Mouse (Mus musculus) limb, embryonic 15.5 days (tissue): ENCODE measurements around the gene Gemin2. TPM values are rescaled to one million over a fixed set of nuclear protein-coding genes. Genes with fewer than 3 reads are reported as not detected.
"Not testable (repeated sequence)": the region's sequence is repeated elsewhere in the genome, so short reads cannot be mapped to it uniquely, and the experiment has no call there.

Experiments used
- ATAC-seq: fragments of 200-750 bp; cut with Nextera tagmentation; 2 replicates; pipeline ENCODE4 v1.8.0; 2017; ENCODE audit warnings: low read depth, moderate TSS enrichment; ENCODE audit not compliant: insufficient number of reproducible peaks, low FRiP score, low TSS enrichment
- H3K27ac ChIP-seq: fragments of 300-500 bp; sonication (generic); 2 replicates; pipeline ENCODE4 v1.5.1; 2015; ENCODE audit warnings: moderate library complexity, mild to moderate bottlenecking, inconsistent platforms
- H3K27me3 ChIP-seq: fragments of 300-500 bp; sonication (generic); 2 replicates; pipeline ENCODE4 v1.6.1; 2015; ENCODE audit warnings: inconsistent platforms
- H3K36me3 ChIP-seq: fragments of 300-500 bp; sonication (generic); 2 replicates; pipeline ENCODE4 v1.6.1; 2015; ENCODE audit warnings: inconsistent platforms
- H3K4me1 ChIP-seq: fragments of 300-500 bp; sonication (generic); 2 replicates; pipeline ENCODE4 v1.6.1; 2015; ENCODE audit warnings: inconsistent platforms
- H3K4me2 ChIP-seq: fragments of 300-500 bp; sonication (generic); 2 replicates; pipeline ENCODE4 v1.6.1; 2015; ENCODE audit warnings: mild to moderate bottlenecking, inconsistent platforms
- H3K4me3 ChIP-seq: fragments of 300-500 bp; sonication (generic); 2 replicates; pipeline ENCODE4 v1.5.1; 2015; ENCODE audit warnings: mild to moderate bottlenecking, inconsistent platforms
- H3K9ac ChIP-seq: fragments of 300-500 bp; sonication (generic); 2 replicates; pipeline ENCODE4 v1.6.1; 2015; ENCODE audit warnings: inconsistent platforms
- H3K9me3 ChIP-seq: fragments of 300-500 bp; sonication (generic); 2 replicates; pipeline ENCODE4 v1.6.1; 2016; ENCODE audit warnings: inconsistent platforms
- WGBS: fragments of 180-500 bp; shearing (Covaris S2); methylation state at CpG from one replicate; pipeline ENCODE4 v1.1.7; 2015; 5-methylcytosine and 5-hydroxymethylcytosine counted together
- polyA plus RNA-seq: library from polyadenylated mRNA; unstranded; fragments of >200 nt; fragmentation: Nextera tagmentation; extraction: Ambion mirVana; gene quantifications from 2 replicates; pipeline ENCODE4 v1.2.1, GENCODE M21; 2015

Gemin2 gene
- 25.3 and 25.7 TPM in 2 replicates for polyA plus RNA-seq

DNA sequence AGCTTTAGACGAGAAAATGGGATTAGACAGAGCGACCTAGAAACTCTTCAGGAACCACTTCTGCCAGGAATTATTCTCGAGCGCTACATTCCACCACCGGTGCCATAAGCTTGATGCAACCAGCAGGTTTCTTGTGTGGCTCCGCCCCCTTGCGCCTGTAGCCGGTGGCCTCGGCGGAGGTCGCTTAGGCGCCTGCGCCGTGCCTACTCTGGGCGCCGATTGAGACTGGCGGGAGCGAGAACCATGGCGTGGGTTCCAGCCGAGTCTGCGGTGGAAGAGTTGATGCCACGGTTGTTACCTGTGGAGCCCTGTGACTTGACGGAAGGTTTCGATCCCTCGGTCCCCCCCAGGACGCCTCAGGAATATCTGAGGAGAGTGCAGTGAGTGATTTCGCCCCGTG, at the start of gene Gemin2:
Gemin2 (plus strand) TSS at position 160 of the 400 bp plus-strand sequence.
- Histone ChIP-seq H3K9me3 (no peaks in the 10 kb centered on the region), H3K36me3 (peaks cover 11% of the 10 kb centered on the region), H3K27me3 (no peaks in the 10 kb centered on the region), H3K4me3 (peak within 1 kb of the TSS; percentile 89), H3K4me2 (peak within 1 kb of the TSS; percentile 59), H3K27ac (peak within 1 kb of the TSS; percentile 92), H3K9ac (peak within 1 kb of the TSS; percentile 50), H3K4me1 (peaks cover 18% of the 10 kb centered on the region)
- WGBS: under 1% methylated on average over 28 of the region's 28 CpGs
- ATAC-seq: peak; percentile 74

DNA sequence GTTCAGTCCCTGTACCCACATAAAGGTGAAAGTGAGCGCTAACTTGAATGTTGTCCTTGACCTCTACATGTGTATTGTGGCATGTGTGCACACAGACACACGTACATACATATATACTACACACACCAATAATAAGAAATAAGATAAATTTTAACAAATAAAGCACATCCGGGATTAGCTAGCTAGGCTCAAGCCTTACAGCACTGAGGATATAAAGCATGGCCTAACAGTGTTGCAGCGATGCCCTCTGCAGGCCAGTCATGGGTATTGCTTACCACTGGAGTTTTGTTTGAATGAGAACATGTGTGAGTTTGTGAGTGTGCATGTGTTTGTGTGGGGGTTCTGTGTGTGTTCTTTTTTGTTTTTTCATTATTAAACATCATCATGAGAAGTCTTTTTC, 48.6 kb upstream of the Gemin2 start:
- peaks cover 64% of the 10 kb centered on the region for H3K36me3 ChIP-seq
- H3K9ac ChIP-seq: no peak overlapping the region
- H3K4me1 ChIP-seq: no peaks in the 10 kb centered on the region
- no peak overlapping the region for H3K4me2 ChIP-seq
- no peak overlapping the region for H3K27ac ChIP-seq
- ATAC-seq: no peak
- no peaks in the 10 kb centered on the region for H3K9me3 ChIP-seq
- no peaks in the 10 kb centered on the region for H3K27me3 ChIP-seq
- WGBS: 71% methylated on average over 4 of the region's 4 CpGs
- H3K4me3 ChIP-seq: no peak overlapping the region

DNA sequence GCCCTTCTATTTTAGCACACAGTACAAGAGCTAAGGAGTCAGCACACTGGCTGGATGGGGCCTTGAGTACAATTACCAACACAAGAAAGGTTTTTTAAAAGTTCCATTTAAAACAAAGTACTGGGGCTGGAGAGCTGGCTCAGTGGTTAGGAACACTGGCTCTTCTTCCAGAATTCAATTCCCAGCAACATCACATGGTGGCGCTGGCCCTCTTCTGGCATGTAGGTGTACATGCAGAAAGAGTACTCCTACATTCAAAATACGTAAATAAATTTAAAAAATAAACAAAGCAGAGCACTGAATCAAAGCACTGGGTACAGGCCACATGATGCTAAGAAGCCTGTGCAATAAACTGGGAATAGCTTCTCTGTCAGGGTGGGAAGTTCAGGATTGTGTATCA, 36.2 kb upstream of the Gemin2 start:
- peaks cover 72% of the 10 kb centered on the region for H3K36me3 ChIP-seq
- WGBS: 84% methylated on average over 2 of the region's 2 CpGs
- H3K27ac ChIP-seq: no peak overlapping the region
- no peaks in the 10 kb centered on the region for H3K27me3 ChIP-seq
- no peak overlapping the region for H3K9ac ChIP-seq
- no peak overlapping the region for H3K4me3 ChIP-seq
- ATAC-seq: no peak
- H3K4me2 ChIP-seq: no peak overlapping the region
- H3K9me3 ChIP-seq: no peaks in the 10 kb centered on the region
- H3K4me1 ChIP-seq: no peaks in the 10 kb centered on the region

DNA sequence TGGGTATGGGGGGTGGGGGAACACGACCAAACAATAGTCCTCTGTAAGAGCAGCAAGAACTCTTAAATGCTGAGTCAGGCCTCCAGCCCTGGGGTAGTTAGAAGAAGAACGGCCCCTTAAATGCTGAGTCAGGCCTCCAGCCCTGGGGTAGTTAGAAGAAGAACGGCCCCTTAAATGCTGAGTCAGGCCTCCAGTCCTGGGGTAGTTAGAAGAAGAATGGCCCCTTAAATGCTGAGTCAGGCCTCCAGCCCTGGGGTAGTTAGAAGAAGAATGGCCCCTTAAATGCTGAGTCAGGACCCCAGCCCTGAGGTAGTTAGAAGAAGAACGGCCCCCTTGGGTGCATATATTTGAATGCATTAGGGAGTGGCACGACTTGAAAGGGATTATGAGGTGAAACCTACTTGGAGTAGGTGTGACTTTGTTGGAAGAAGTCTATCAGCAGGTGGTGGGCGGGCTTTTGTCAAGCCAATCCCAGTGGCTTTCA, 32.0 kb upstream of the Gemin2 start:
- H3K4me3 ChIP-seq, H3K9me3 ChIP-seq, H3K4me2 ChIP-seq, H3K9ac ChIP-seq, H3K27me3 ChIP-seq, H3K4me1 ChIP-seq, H3K27ac ChIP-seq, ATAC-seq: not testable (repeated sequence)
- H3K36me3 ChIP-seq: peaks cover 76% of the 10 kb centered on the region
- 71% methylated on average over 6 of the region's 6 CpGs for WGBS

DNA sequence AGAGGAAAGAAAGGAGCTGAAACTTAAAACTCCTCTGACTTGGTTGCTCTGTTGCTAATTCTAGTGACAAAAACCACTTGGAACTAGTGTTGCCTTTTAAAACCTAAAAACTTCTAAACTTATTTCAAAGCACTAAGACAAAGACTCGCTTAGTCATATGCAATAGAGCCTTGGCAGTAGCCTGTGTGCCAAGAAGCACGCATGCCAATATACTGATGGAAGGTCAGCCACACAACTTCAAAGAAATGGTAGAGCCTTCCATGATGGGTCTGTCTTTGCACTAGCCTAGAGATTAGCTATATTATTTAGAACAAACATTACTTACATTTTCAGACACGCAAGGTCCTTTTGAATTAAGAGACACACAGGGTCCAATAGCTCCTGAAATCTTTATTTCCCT, 27.4 kb upstream of the Gemin2 start:
- H3K9ac ChIP-seq: no peak overlapping the region
- H3K4me3 ChIP-seq: no peak overlapping the region
- H3K36me3 ChIP-seq: peaks cover 74% of the 10 kb centered on the region
- no peaks in the 10 kb centered on the region for H3K27me3 ChIP-seq
- no peaks in the 10 kb centered on the region for H3K4me1 ChIP-seq
- no peak overlapping the region for H3K27ac ChIP-seq
- 92% methylated on average over 3 of the region's 3 CpGs for WGBS
- no peaks in the 10 kb centered on the region for H3K9me3 ChIP-seq
- H3K4me2 ChIP-seq: no peak overlapping the region
- no peak for ATAC-seq

DNA sequence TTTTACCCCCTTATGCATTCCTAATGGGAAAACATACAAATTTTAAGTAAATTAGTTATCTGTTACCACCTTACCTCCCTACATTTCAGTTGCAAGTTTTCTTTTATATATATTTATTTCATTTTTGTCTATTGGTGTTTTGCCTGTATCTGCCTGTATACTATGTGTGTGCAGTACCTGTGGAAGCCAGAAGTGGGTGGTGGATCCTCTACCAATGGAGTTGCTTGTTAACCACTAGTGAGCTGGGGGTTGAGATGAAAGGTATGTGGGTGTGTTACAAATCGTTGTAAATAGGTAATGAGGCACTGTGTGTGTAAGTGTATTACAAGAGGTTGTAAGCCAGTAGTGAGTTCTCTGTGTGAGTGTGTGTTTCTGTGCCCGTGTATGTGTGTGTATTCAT, 2.7 kb upstream of the Gemin2 start:
- 64% methylated on average over 2 of the region's 2 CpGs for WGBS
- Histone ChIP-seq H3K27me3 (no peaks in the 10 kb centered on the region), H3K9me3 (no peaks in the 10 kb centered on the region), H3K4me1 (peaks cover 24% of the 10 kb centered on the region), H3K4me3 (peak overlapping the region; percentile 89), H3K9ac (no peak overlapping the region), H3K36me3 (peaks cover 16% of the 10 kb centered on the region), H3K27ac (no peak overlapping the region), H3K4me2 (peak overlapping the region; percentile 43)
- ATAC-seq: no peak

DNA sequence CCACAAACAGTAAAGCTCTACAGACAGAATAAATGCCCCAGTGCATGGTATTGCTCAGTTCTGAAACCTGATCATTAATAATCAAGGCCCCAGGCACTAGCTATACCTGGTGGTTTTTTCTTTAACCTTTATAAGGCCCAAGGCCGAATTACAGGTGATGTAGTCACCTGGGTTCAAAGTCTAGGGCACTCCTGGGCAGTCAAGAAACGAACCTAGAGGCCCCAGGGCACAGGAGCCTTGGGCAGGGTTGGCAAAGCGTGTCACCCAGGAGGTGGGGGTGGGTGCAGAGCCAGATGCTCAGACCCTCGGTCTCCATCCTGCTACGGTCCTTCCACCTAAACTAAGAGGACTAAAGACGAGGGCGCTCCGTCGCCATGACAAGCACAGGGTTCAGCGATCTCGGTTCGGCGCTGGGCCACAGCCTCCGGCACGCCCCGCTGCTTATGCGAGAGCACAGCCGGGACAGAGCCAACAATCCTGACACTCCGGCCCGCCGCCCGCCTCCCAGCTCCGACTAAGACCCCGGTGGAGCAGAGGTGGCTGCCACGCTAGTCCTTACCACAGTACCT, 1.8 kb upstream of the Gemin2 start:
- peak overlapping the region; percentile 89 for H3K9ac ChIP-seq
- H3K36me3 ChIP-seq: peaks cover 11% of the 10 kb centered on the region
- peaks cover 24% of the 10 kb centered on the region for H3K4me1 ChIP-seq
- ATAC-seq: peak; percentile 68
- peak overlapping the region; percentile 89 for H3K4me3 ChIP-seq
- no peaks in the 10 kb centered on the region for H3K9me3 ChIP-seq
- no peaks in the 10 kb centered on the region for H3K27me3 ChIP-seq
- peak overlapping the region; percentile 43 for H3K4me2 ChIP-seq
- WGBS: under 1% methylated on average over 25 of the region's 25 CpGs
- peak overlapping the region; percentile 98 for H3K27ac ChIP-seq

DNA sequence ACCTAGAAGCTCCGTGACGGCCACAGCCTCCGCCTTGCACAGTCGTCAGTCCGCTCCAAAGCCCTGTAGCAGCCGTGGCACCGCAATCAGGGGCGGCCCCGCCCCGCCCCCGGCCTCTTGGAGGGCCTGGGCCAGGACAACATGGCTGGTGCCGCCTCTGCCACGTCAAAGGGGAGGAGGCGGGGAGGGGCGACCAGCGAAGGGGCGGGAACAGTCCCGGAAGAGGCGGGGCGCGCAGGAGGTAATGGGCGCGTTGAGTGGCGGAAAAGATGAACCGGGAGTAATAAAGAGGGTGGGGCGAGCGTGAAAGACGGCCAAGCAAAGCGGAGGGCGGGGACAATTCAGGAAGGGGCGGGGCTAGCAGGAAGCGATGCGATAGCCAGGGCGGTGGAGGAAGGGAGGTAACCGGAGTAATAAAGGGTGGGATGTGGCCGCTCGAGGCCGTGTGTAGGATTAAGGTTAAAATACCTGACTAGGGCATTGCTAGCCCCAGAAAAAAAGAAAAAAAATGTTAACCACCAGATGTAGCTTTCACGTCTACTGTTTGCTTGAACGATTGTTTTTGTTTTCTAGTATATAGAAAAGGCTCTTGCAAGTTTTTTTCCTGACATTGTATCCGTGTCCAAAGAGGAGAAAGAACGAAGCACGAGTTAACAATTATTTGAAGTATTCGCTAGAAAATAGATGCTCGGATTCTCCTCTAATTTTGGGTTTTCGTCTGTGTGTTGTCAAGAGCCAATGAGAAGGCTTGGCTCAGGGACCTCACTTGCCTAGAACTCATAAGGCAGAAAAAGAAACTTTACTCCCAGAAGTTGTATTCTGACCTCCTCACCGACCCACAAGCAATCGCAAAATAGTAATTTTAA, 1.1 kb upstream of the Gemin2 start, which contains the start of gene Sec23a:
Sec23a (minus strand) TSS at position 174 of the 866 bp plus-strand sequence.
- H3K9me3 ChIP-seq: no peaks in the 10 kb centered on the region
- H3K27ac ChIP-seq: peak within 1 kb of the TSS; percentile 98
- WGBS: under 1% methylated on average over 47 of the region's 48 CpGs
- H3K9ac ChIP-seq: peak within 1 kb of the TSS; percentile 89
- no peaks in the 10 kb centered on the region for H3K27me3 ChIP-seq
- peak; percentile 97 for ATAC-seq
- H3K36me3 ChIP-seq: peaks cover 5% of the 10 kb centered on the region; the same call in 1 of the 2 replicates
- H3K4me3 ChIP-seq: peak within 1 kb of the TSS; percentile 89
- peak within 1 kb of the TSS; percentile 59 for H3K4me2 ChIP-seq
- H3K4me1 ChIP-seq: peaks cover 24% of the 10 kb centered on the region

DNA sequence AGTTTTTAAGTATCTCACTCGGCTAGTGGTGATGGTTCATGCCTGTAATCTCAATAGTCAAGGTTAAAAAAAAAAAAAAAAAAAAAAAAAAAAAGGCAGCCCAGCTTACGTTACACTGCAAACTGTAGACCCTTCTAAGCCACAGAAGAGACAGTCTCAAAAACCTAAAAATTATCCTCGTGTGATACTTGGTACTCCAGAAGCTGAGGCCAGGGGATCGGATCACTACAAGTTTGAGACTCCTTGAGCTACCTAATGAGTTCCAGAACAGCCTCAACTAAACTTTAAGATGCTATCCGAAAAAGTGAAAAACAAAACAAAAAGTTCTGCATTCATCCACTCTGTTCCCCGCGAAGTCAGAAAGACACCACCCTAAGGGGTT, 492 bp upstream of the Gemin2 start:
- Histone ChIP-seq H3K27me3 (no peaks in the 10 kb centered on the region), H3K27ac (peak overlapping the region; percentile 92), H3K9ac (peak overlapping the region; percentile 50), H3K4me2 (peak overlapping the region; percentile 59), H3K9me3 (no peaks in the 10 kb centered on the region), H3K4me3 (peak overlapping the region; percentile 89), H3K36me3 (0 out of 2 replicates have a peak, but pooled peaks cover 8% of the 10 kb centered on the region), H3K4me1 (peaks cover 23% of the 10 kb centered on the region)
- 1% methylated on average over 7 of the region's 7 CpGs for WGBS
- ATAC-seq: no peak

DNA sequence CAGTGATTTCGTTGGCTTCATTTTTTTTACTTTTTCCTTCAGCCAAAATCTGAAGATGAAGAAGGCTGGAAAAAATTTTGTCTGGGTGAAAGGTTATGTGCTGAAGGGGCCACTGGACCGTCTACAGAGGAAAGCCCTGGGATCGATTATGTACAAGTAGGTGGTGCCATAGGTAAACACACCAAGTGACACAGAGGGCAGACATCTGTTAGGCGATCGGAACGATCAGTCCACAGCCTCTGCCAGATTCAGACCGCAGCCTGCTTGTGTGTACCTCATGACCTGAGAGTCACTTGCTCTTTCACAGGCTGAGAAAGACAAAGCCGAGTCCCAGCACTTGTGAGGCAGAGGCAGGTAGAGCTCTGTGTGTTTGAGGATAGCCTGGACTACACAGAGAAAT, 4.8 kb downstream of the Gemin2 start:
- WGBS: 86% methylated on average over 8 of the region's 8 CpGs

DNA sequence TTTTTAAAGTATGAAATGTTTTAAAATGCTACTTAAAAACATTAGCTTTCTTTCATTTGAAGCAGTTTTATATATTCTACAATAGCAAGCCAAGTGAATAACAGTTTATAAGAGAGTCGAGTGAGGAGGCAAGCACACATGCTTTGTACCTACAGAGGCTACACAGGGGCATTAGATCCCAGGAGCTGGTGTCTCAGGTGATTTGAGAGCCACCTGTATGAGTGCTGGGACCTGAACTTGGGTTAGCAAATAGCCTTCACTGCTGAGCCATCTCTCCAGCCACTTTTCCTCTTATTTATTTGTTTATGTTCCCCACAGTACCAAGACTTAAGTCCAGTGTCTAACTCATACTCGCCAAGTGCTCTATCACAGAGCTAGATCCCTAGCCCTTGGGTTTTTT, 6.7 kb downstream of the Gemin2 start:
- Histone ChIP-seq H3K4me3 (no peak overlapping the region), H3K27me3 (no peaks in the 10 kb centered on the region), H3K9ac (no peak overlapping the region), H3K4me2 (no peak overlapping the region), H3K36me3 (peaks cover 43% of the 10 kb centered on the region), H3K4me1 (no peaks in the 10 kb centered on the region), H3K9me3 (no peaks in the 10 kb centered on the region), H3K27ac (no peak overlapping the region)
- no peak for ATAC-seq
- WGBS: 90% methylated on average over 2 of the region's 2 CpGs

More for the DNA sequence above, 4.8 kb downstream of the Gemin2 start:
- Histone ChIP-seq H3K36me3 (peaks cover 33% of the 10 kb centered on the region), H3K4me1 (no peaks in the 10 kb centered on the region), H3K9me3 (no peaks in the 10 kb centered on the region), H3K9ac (no peak overlapping the region), H3K4me2 (no peak overlapping the region), H3K27ac (no peak overlapping the region), H3K27me3 (no peaks in the 10 kb centered on the region), H3K4me3 (no peak overlapping the region)
- ATAC-seq: no peak

DNA sequence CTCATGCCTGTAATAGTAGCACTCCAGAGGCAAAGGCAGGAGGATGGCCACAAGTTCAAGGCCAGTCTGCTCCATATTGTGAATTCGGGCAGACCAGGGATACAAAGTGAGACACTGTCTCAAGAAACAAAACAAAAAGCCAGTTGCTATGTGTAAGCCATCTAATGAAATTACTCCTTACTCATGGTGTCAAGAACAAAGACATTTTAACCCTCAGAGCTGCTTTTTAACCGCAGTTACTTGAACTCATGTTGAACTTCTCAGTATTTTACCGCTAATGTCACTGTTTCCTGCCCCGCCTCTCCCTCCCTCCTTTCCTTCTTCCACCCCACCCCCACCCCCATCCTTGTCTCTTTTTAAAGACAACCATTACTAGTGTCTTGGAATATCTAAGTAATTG, 8.1 kb downstream of the Gemin2 start:
- Histone ChIP-seq H3K4me1 (no peaks in the 10 kb centered on the region), H3K4me2 (no peak overlapping the region), H3K27me3 (no peaks in the 10 kb centered on the region), H3K4me3 (no peak overlapping the region), H3K9me3 (no peaks in the 10 kb centered on the region), H3K27ac (no peak overlapping the region), H3K36me3 (peaks cover 51% of the 10 kb centered on the region), H3K9ac (no peak overlapping the region)
- no peak for ATAC-seq
- WGBS: 92% methylated on average over 4 of the region's 4 CpGs
